Mouse (Mus musculus): ENCODE data around the gene Pdcd2. TPM values are rescaled to one million over a fixed set of nuclear protein-coding genes. Genes with fewer than 3 reads are reported as not detected.
A peak's percentile ranks its signal among the peaks of the same experiment; 100 is the strongest.

Pdcd2 gene
- total and polyA plus RNA-seq, 3 experiments, result 9.2 to 16.4 (median 13.9) TPM

DNA sequence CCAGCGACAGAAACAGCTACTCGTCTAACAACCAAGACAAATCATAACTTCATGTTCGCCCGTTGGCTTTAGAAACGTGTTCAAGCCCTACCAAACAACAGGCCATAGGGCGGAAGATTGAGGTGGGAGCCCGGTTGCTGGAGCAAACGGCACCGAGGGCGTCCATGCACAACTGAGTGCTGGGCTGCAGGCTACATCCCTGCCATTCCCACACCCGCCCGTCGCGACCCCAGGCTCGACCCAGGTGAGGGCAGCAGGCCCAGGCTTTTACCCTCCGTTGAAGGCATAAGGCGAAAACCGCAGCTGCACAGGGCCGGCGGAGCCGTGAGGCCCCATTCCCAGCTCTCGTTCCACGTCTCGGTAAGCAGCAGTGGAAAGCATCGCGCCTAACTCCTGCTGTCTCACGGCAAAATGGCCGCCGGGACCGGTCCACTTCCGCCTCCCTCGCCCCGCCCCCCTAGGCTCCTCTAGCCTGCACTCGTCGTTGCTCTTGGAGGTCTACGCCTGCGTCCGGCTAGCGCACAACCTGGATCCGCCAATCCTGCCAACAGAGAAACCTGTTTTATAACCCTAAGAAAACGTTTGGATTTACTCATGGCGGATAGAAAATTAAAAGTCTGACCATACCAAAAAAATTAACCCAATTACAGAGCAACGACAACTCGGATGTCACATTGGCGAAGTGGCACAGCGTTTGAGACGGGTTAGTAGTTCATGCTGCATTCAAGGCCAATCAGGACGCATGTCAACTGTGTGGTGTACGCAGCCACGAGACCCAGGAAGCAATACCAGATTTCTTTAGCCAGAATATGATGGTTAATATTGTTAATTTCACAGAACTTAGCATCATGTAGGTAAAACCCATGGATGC lies 29.0 kb downstream of the Pdcd2 start:
- intact Hi-C loops (cut with DNase I), result loop anchor here (1.0 to 2.0 kb wide), 2 partner anchors 29 to 209 kb away; partner anchors contain the start of gene Pdcd2
- TF ChIP-seq POLR2A (IDR thresholded peaks at IDR 0.05; ENCODE audit: insufficient read depth, low read depth, low read length) (peak; percentile 88), CTCF (IDR thresholded peaks at IDR 0.05) (peak; percentile 34), EP300 (IDR thresholded peaks at IDR 0.05; ENCODE audit: insufficient read depth, low read depth, low read length) (peak; percentile 26; the same call in 1 of the 2 replicates)
- DNase-seq, result peak; percentile 94 to 95
- Histone ChIP-seq H3K4me3 (peak overlapping the region; percentile 67), H3K36me3 (ENCODE audit: control insufficient read depth, insufficient read depth, low read length) (peaks cover 18% of the 10 kb centered on the region), H3K9ac (ENCODE audit: low read depth, low read length) (peak overlapping the region; percentile 70), H3K27me3 (ENCODE audit: control insufficient read depth, insufficient read depth, low read length) (no peaks in the 10 kb centered on the region), H3K79me2 (replicated peaks; ENCODE audit: control insufficient read depth, insufficient read depth, low read length) (peaks cover 4% of the 10 kb centered on the region), H3K27ac (peak overlapping the region; percentile 94), H3K4me1 (ENCODE audit: control insufficient read depth, insufficient read depth, low read length) (peaks cover 3% of the 10 kb centered on the region)
- 1% methylated on average over 50 of the region's 50 CpGs for WGBS

DNA sequence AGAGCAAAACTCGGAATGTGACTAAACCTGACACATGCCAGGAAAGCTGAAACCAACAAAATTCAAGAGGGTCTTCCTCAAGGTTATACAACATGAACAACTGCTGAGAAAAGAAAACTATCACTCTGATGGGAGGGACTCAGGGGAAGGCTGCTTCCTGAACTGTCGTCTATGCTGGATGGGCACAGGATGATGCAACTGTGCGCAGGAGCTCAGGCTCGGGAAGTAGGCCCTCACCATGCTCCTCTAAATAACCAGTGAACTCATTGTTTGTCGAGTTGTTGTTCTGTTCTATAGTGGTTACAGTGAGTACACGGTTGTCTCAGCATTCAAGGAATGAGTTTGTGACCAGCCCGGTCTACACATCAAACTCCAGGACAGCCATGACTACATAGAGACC lies 36.6 kb downstream of the Pdcd2 start:
- Histone ChIP-seq H3K4me1 (ENCODE audit: control insufficient read depth, insufficient read depth, low read length) (no peaks in the 10 kb centered on the region), H3K4me3 (no peak overlapping the region), H3K36me3 (ENCODE audit: control insufficient read depth, insufficient read depth, low read length) (peaks cover 20% of the 10 kb centered on the region), H3K9ac (ENCODE audit: low read depth, low read length) (no peak overlapping the region), H3K27ac (no peak overlapping the region), H3K79me2 (replicated peaks; ENCODE audit: control insufficient read depth, insufficient read depth, low read length) (peaks cover 4% of the 10 kb centered on the region; the same call in 1 of the 2 replicates), H3K27me3 (ENCODE audit: control insufficient read depth, insufficient read depth, low read length) (no peaks in the 10 kb centered on the region)
- WGBS, result 63% methylated on average over 7 of the region's 7 CpGs
- no peak for DNase-seq
- TF ChIP-seq CTCF (IDR thresholded peaks at IDR 0.05), result no peak
- no peak for TF ChIP-seq POLR2A (IDR thresholded peaks at IDR 0.05; ENCODE audit: insufficient read depth, low read depth, low read length)
- no peak for TF ChIP-seq EP300 (IDR thresholded peaks at IDR 0.05; ENCODE audit: insufficient read depth, low read depth, low read length)
- intact Hi-C loops (cut with DNase I), result no loop called here

DNA sequence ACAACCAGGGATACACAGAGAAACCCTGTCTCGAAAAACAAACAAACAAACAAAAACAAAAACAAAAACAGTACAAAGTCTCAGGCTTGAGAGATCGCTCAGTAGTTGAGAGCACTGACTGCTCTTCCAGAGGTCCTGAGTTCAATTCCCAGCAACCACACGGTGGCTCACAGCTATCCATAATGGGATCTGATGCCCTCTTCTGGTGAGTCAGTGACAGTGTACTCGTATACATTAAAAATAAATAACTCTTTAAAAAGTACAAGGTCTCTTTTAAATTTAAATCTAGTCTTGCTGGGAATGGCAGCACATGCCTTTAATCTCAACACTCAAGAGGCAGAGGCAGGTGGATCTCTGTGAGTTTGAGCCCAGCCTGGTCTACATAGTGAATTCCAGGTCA lies 54.4 kb downstream of the Pdcd2 start:
- TF ChIP-seq EP300 (IDR thresholded peaks at IDR 0.05; ENCODE audit: insufficient read depth, low read depth, low read length) (no peak), CTCF (IDR thresholded peaks at IDR 0.05) (peak; percentile 52), POLR2A (IDR thresholded peaks at IDR 0.05; ENCODE audit: insufficient read depth, low read depth, low read length) (no peak)
- Histone ChIP-seq H3K36me3 (ENCODE audit: control insufficient read depth, insufficient read depth, low read length) (no peaks in the 10 kb centered on the region), H3K4me1 (ENCODE audit: control insufficient read depth, insufficient read depth, low read length) (no peaks in the 10 kb centered on the region), H3K9ac (ENCODE audit: low read depth, low read length) (no peak overlapping the region), H3K79me2 (replicated peaks; ENCODE audit: control insufficient read depth, insufficient read depth, low read length) (no peaks in the 10 kb centered on the region), H3K4me3 (no peak overlapping the region), H3K27ac (no peak overlapping the region), H3K27me3 (ENCODE audit: control insufficient read depth, insufficient read depth, low read length) (no peaks in the 10 kb centered on the region)
- WGBS, result 80% methylated on average over 4 of the region's 4 CpGs
- DNase-seq, result no peak
- intact Hi-C loops (cut with DNase I), result no loop called here

Other genes starting within 250 kb of the Pdcd2 start
- gene Dll1, start 150.4 kb downstream of the Pdcd2 start, total RNA-seq (2021), result 1 to 10 TPM; 5.1 to 5.8 TPM
- 5.4 and 10.0 TPM in 2 replicates for gene Dll1, start 150.4 kb downstream of the Pdcd2 start, polyA plus RNA-seq (2012; rRNA removed)
- 10 to 100 TPM; 11.9 to 12.7 TPM for gene Fam120b, start 131.1 kb downstream of the Pdcd2 start, total RNA-seq (2021)
- 7.1 and 10.6 TPM in 2 replicates for gene Fam120b, start 131.1 kb downstream of the Pdcd2 start, polyA plus RNA-seq (2012; rRNA removed)
- gene Psmb1, start 27.6 kb downstream of the Pdcd2 start, total RNA-seq (2021), result 100 to 1,000 TPM; 109 to 125 TPM
- 93.1 and 161 TPM in 2 replicates for gene Psmb1, start 27.6 kb downstream of the Pdcd2 start, polyA plus RNA-seq (2012; rRNA removed)
- 10 to 100 TPM in 1 of 2 experiments, 1 to 10 TPM in 1; 9.6 to 10.9 TPM for gene Tbp, start 27.4 kb downstream of the Pdcd2 start, total RNA-seq (2021)
- gene Tbp, start 27.4 kb downstream of the Pdcd2 start, polyA plus RNA-seq (2012; rRNA removed), result 20.4 and 29.5 TPM in 2 replicates
- 1 to 10 TPM; 1.3 to 1.7 TPM for gene Prdm9, start 37.1 kb upstream of the Pdcd2 start, total RNA-seq (2021)
- 1.4 and 1.8 TPM in 2 replicates for gene Prdm9, start 37.1 kb upstream of the Pdcd2 start, polyA plus RNA-seq (2012; rRNA removed)
- gene Chd1, start 177.7 kb upstream of the Pdcd2 start, total RNA-seq (2021), result 10 to 100 TPM; 19.9 to 20.7 TPM
- 1.6 and 2.9 TPM in 2 replicates for gene Chd1, start 177.7 kb upstream of the Pdcd2 start, polyA plus RNA-seq (2012; rRNA removed)

All from heart, adult 2 months (tissue).